Mouse (Mus musculus) liver, embryonic 12.5 days (tissue): ENCODE measurements around the gene Zbtb12. TPM values are rescaled to one million over a fixed set of nuclear protein-coding genes. Genes with fewer than 3 reads are reported as not detected.

Experiments
- ATAC-seq: fragments of 200-750 bp; cut with Nextera tagmentation; 2 replicates; pipeline ENCODE4 v1.8.0; 2017; ENCODE audit warnings: moderate number of reproducible peaks, mild to moderate bottlenecking, moderate library complexity
- H3K27ac ChIP-seq: fragments of 300-500 bp; sonication (generic); 2 replicates; pipeline ENCODE4 v1.5.1; 2016; ENCODE audit warnings: mild to moderate bottlenecking
- H3K27me3 ChIP-seq: fragments of 300-500 bp; sonication (generic); replicated peaks from 2 replicates; pipeline ENCODE4 v1.6.1; 2016; ENCODE audit warnings: mild to moderate bottlenecking, moderate library complexity
- H3K36me3 ChIP-seq: fragments of 300-500 bp; sonication (generic); 2 replicates; pipeline ENCODE4 v1.6.1; 2016; ENCODE audit warnings: mild to moderate bottlenecking, moderate library complexity
- H3K4me1 ChIP-seq: fragments of 300-500 bp; sonication (generic); 2 replicates; pipeline ENCODE4 v1.6.1; 2016
- H3K4me2 ChIP-seq: fragments of 300-500 bp; sonication (generic); 2 replicates; pipeline ENCODE4 v1.6.1; 2016; ENCODE audit warnings: mild to moderate bottlenecking, moderate library complexity
- H3K4me3 ChIP-seq: fragments of 300-500 bp; sonication (generic); 2 replicates; pipeline ENCODE4 v1.5.1; 2016; ENCODE audit warnings: mild to moderate bottlenecking, moderate library complexity
- H3K9ac ChIP-seq: fragments of 300-500 bp; sonication (generic); 2 replicates; pipeline ENCODE4 v1.6.1; 2016; ENCODE audit warnings: mild to moderate bottlenecking, moderate library complexity
- H3K9me3 ChIP-seq: fragments of 300-500 bp; sonication (generic); replicated peaks from 2 replicates; pipeline ENCODE4 v1.6.1; 2016; ENCODE audit warnings: mild to moderate bottlenecking, moderate library complexity
- WGBS: fragments of 180-500 bp; shearing (Covaris S2); methylation state at CpG from one replicate; pipeline ENCODE4 v1.1.7; 2016; ENCODE audit not compliant: insufficient replicate concordance; 5-methylcytosine and 5-hydroxymethylcytosine counted together
- microRNA-seq: library from miRNA; unstranded; fragments of <30 nt; microRNA quantifications from one replicate; pipeline ENCODE4, GENCODE M21; 2017
- polyA plus RNA-seq: library from polyadenylated mRNA; unstranded; fragments of >200 nt; fragmentation: Nextera tagmentation; extraction: Ambion mirVana; gene quantifications from 2 replicates; pipeline ENCODE4 v1.2.1, GENCODE M21; 2016

Zbtb12 gene
- polyA plus RNA-seq, 1 experiment from 2014 or later = 1.8 TPM

DNA sequence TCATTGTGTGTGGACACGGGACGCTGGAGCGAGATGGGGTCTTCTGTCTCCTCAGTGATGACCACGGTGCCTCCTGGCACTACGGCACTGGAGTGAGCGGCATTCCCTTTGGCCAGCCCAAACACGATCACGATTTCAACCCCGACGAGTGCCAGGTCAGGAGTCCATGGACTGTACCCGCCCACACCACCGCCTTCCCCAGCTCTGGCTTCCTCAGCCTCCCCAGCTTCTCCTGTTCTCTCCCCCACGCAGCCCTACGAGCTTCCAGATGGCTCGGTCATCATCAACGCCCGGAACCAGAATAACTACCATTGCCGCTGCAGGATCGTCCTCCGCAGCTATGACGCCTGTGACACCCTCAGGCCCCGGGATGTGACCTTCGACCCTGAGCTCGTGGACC, 54.7 kb downstream of the Zbtb12 start:
- no peak overlapping the region for H3K4me3 ChIP-seq
- H3K9ac ChIP-seq = no peak overlapping the region
- peaks cover 18% of the 10 kb centered on the region; the same call in 1 of the 2 replicates for H3K36me3 ChIP-seq
- H3K4me1 ChIP-seq = peaks cover 38% of the 10 kb centered on the region
- H3K27ac ChIP-seq = no peak overlapping the region
- ATAC-seq = no peak
- no peaks in the 10 kb centered on the region for H3K9me3 ChIP-seq
- no peaks in the 10 kb centered on the region for H3K27me3 ChIP-seq
- 68% methylated on average over 24 of the region's 24 CpGs for WGBS
- peak overlapping the region; percentile 31 for H3K4me2 ChIP-seq

DNA sequence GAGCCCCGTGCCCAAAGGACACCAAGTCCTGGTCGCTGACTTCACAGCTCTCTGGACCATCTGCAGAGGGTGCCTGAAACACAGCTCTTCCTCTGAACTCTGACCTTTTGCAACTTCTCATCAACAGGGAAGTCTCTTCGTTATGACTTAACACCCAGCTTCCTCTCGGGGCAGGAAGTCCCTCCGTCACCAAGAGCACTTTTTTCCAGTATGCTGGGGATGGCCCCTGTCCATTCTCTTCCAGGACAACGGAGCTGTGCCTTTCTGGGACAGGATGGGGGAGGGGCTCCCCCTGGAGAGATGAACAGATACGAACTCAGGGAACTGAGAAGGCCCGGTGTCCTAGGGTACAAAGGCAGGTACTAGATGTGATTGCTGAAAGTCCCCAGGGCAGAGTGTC, 55.5 kb downstream of the Zbtb12 start:
- peaks cover 38% of the 10 kb centered on the region for H3K4me1 ChIP-seq
- H3K4me3 ChIP-seq = no peak overlapping the region
- peak overlapping the region; percentile 37; the same call in 1 of the 2 replicates for H3K27ac ChIP-seq
- H3K4me2 ChIP-seq = 0 out of 2 replicates have a peak overlapping the region, but pooled peaks have one; percentile 15
- peaks cover 18% of the 10 kb centered on the region; the same call in 1 of the 2 replicates for H3K36me3 ChIP-seq
- ATAC-seq = no peak
- no peak overlapping the region for H3K9ac ChIP-seq
- no peaks in the 10 kb centered on the region for H3K27me3 ChIP-seq
- 37% methylated on average over 8 of the region's 8 CpGs for WGBS
- H3K9me3 ChIP-seq = no peaks in the 10 kb centered on the region

- Histone ChIP-seq H3K4me3 (no peak overlapping the region), H3K4me2 (no peak overlapping the region), H3K36me3 (peaks cover 18% of the 10 kb centered on the region; the same call in 1 of the 2 replicates), H3K4me1 (peaks cover 35% of the 10 kb centered on the region), H3K27me3 (no peaks in the 10 kb centered on the region), H3K27ac (no peak overlapping the region), H3K9me3 (no peaks in the 10 kb centered on the region), H3K9ac (no peak overlapping the region)
- ATAC-seq = no peak
- 71% methylated on average over 6 of the region's 6 CpGs for WGBS
These were observed 58.8 kb downstream of the Zbtb12 start for GRCm38 (mm10) chr17:34937960-34938505.

DNA sequence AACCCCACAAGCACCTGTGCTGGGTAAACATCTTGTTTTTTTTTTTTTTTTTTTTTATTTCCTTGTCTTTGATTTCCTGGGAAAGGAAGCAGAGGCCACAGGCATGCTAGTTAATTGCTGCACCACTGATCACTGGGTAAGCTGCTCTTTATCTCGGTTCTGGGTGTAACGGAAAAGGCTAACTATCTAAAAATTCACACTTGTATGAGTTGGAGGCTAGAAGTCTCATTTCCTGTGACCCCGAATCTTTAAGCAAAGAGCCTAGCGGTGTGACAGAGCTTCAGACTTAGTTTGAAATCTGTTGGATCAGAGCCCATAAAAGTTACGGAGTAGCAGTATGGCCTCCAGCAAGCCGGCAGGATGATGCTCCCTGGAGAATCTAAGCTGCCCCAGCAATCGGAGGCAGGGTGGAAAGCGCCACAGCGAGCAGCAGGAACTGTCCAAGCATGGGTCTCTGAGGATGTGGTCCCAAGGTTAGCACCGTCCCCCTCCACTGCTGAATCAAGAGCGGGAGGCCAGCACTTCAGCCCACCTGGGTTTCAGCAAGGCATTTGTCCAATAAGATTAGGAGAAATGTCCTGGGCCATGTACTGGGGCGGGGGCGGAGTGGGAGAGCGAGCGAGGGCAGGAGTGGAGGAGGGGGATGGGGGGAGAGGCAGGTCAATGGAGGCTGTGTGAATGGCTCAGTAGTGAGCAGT, 62.2 kb downstream of the Zbtb12 start:
- Histone ChIP-seq H3K27ac (peak overlapping the region; percentile 74), H3K4me2 (peak overlapping the region; percentile 71), H3K27me3 (no peaks in the 10 kb centered on the region), H3K9ac (peak overlapping the region; percentile 60), H3K9me3 (no peaks in the 10 kb centered on the region), H3K36me3 (no peaks in the 10 kb centered on the region), H3K4me3 (peak overlapping the region; percentile 32), H3K4me1 (peaks cover 19% of the 10 kb centered on the region)
- ATAC-seq = peak; percentile 50; the same call in 1 of the 2 replicates
- WGBS = 16% methylated on average over 15 of the region's 15 CpGs

GRCm38 (mm10) chr17:34943128-34943815, 64.0 kb downstream of the Zbtb12 start:
- no peak overlapping the region for H3K27ac ChIP-seq

GRCm38 (mm10) chr17:34944362-34944761, 65.1 kb downstream of the Zbtb12 start:
- H3K9me3 ChIP-seq = no peaks in the 10 kb centered on the region
- H3K27ac ChIP-seq = no peak overlapping the region
- H3K27me3 ChIP-seq = no peaks in the 10 kb centered on the region
- no peak for ATAC-seq
- H3K4me1 ChIP-seq = peaks cover 19% of the 10 kb centered on the region
- H3K36me3 ChIP-seq = peaks cover 1% of the 10 kb centered on the region
- H3K4me3 ChIP-seq = no peak overlapping the region
- no peak overlapping the region for H3K9ac ChIP-seq
- no peak overlapping the region for H3K4me2 ChIP-seq

More at GRCm38 (mm10) chr17:34943128-34943815, 64.0 kb downstream of the Zbtb12 start:
- Histone ChIP-seq H3K27me3 (no peaks in the 10 kb centered on the region), H3K36me3 (no peaks in the 10 kb centered on the region), H3K9ac (no peak overlapping the region), H3K4me1 (peaks cover 19% of the 10 kb centered on the region), H3K9me3 (no peaks in the 10 kb centered on the region), H3K4me2 (no peak overlapping the region), H3K4me3 (no peak overlapping the region)
- ATAC-seq = no peak
- 77% methylated on average over 4 of the region's 4 CpGs for WGBS

Small RNA genes lying within 50 kb of the gene (microRNA-seq; reads per million reads assigned to microRNA genes)
- gene Mir6970 (not detected), gene Mir6971 (1.4 reads per million), gene Mir6972 (not detected)

Other genes starting within 250 kb of the Zbtb12 start
- not detected in 2 replicates for gene Prrt1, start 249.9 kb upstream of the Zbtb12 start, polyA plus RNA-seq
- 6.7 and 7.1 TPM in 2 replicates for gene Fkbpl, start 234.7 kb upstream of the Zbtb12 start, polyA plus RNA-seq
- 37.0 and 37.3 TPM in 2 replicates for gene Atf6b, start 232.3 kb upstream of the Zbtb12 start, polyA plus RNA-seq
- 0.04 and 0.05 TPM in 2 replicates for gene Tnxb, start 208.9 kb upstream of the Zbtb12 start, polyA plus RNA-seq
- 0.42 and 0.61 TPM in 2 replicates for gene C4b, start 135.6 kb upstream of the Zbtb12 start, polyA plus RNA-seq
- not detected in 2 replicates for gene Cyp21a1, start 74.9 kb upstream of the Zbtb12 start, polyA plus RNA-seq
- 18.0 and 18.6 TPM in 2 replicates for gene Stk19, start 42.5 kb upstream of the Zbtb12 start, polyA plus RNA-seq
- gene Dxo, start 42.5 kb upstream of the Zbtb12 start, polyA plus RNA-seq = 37.0 and 38.8 TPM in 2 replicates
- 34.0 and 39.5 TPM in 2 replicates for gene Skiv2l, start 29.3 kb upstream of the Zbtb12 start, polyA plus RNA-seq
- 69.3 and 72.0 TPM in 2 replicates for gene Nelfe, start 29.1 kb upstream of the Zbtb12 start, polyA plus RNA-seq
- gene Cfb, start 17.0 kb upstream of the Zbtb12 start, polyA plus RNA-seq = 83.5 and 85.0 TPM in 2 replicates
- not detected in 2 replicates for gene Gm20547, start 2.6 kb downstream of the Zbtb12 start, polyA plus RNA-seq
- gene C2, start 18.8 kb downstream of the Zbtb12 start, polyA plus RNA-seq = 7.9 and 8.2 TPM in 2 replicates
- 27.1 and 32.8 TPM in 2 replicates for gene Ehmt2, start 19.0 kb downstream of the Zbtb12 start, polyA plus RNA-seq
- 0.75 and 0.79 TPM in 2 replicates for gene Slc44a4, start 35.0 kb downstream of the Zbtb12 start, polyA plus RNA-seq
- gene Neu1, start 51.8 kb downstream of the Zbtb12 start, polyA plus RNA-seq = 16.9 and 17.3 TPM in 2 replicates
- gene Hspa1b, start 79.8 kb downstream of the Zbtb12 start, polyA plus RNA-seq = 0.11 and 0.21 TPM in 2 replicates
- gene Gm20481, start 90.4 kb downstream of the Zbtb12 start, polyA plus RNA-seq = 0.73 TPM in 1 of 2 replicates, not detected in the other
- 2.8 and 5.0 TPM in 2 replicates for gene Hspa1a, start 92.7 kb downstream of the Zbtb12 start, polyA plus RNA-seq
- gene Hspa1l, start 93.2 kb downstream of the Zbtb12 start, polyA plus RNA-seq = 0.38 and 0.49 TPM in 2 replicates
- gene Lsm2, start 102.4 kb downstream of the Zbtb12 start, polyA plus RNA-seq = 202 and 215 TPM in 2 replicates
- gene Vars, start 121.5 kb downstream of the Zbtb12 start, polyA plus RNA-seq = 208 and 211 TPM in 2 replicates
- gene Vwa7, start 137.1 kb downstream of the Zbtb12 start, polyA plus RNA-seq = 0.10 and 0.15 TPM in 2 replicates
- gene Sapcd1, start 148.5 kb downstream of the Zbtb12 start, polyA plus RNA-seq = 2.8 and 3.4 TPM in 2 replicates
- 4.0 and 4.8 TPM in 2 replicates for gene Msh5, start 167.3 kb downstream of the Zbtb12 start, polyA plus RNA-seq
- 160 and 162 TPM in 2 replicates for gene Clic1, start 170.5 kb downstream of the Zbtb12 start, polyA plus RNA-seq
- gene Ddah2, start 179.6 kb downstream of the Zbtb12 start, polyA plus RNA-seq = 49.0 and 49.1 TPM in 2 replicates
- 0.41 and 0.44 TPM in 2 replicates for gene Ly6g6c, start 185.9 kb downstream of the Zbtb12 start, polyA plus RNA-seq
- 7.3 and 8.7 TPM in 2 replicates for gene Mpig6b, start 186.7 kb downstream of the Zbtb12 start, polyA plus RNA-seq
- gene Ly6g6e, start 197.4 kb downstream of the Zbtb12 start, polyA plus RNA-seq = 0.23 TPM in 1 of 2 replicates, not detected in the other
- 0.36 and 0.53 TPM in 2 replicates for gene Ly6g6d, start 198.6 kb downstream of the Zbtb12 start, polyA plus RNA-seq
- 10.2 and 10.5 TPM in 2 replicates for gene Ly6g6f, start 206.1 kb downstream of the Zbtb12 start, polyA plus RNA-seq
- 60.2 and 61.1 TPM in 2 replicates for gene Abhd16a, start 209.8 kb downstream of the Zbtb12 start, polyA plus RNA-seq
- gene Ly6g5c, start 228.8 kb downstream of the Zbtb12 start, polyA plus RNA-seq = not detected in 2 replicates
- 0.55 and 0.81 TPM in 2 replicates for gene Ly6g5b, start 235.9 kb downstream of the Zbtb12 start, polyA plus RNA-seq
- gene Gpank1, start 242.0 kb downstream of the Zbtb12 start, polyA plus RNA-seq = 16.5 and 19.6 TPM in 2 replicates
- gene Csnk2b, start 242.6 kb downstream of the Zbtb12 start, polyA plus RNA-seq = 187 and 192 TPM in 2 replicates
- 3.7 and 4.3 TPM in 2 replicates for gene D17H6S53E, start 246.9 kb downstream of the Zbtb12 start, polyA plus RNA-seq